Mouse (Mus musculus) CH12.LX (cell line): ENCODE data around the gene Cybrd1. TPM values are rescaled to one million over a fixed set of nuclear protein-coding genes. Genes with fewer than 3 reads are reported as not detected.

Experiments used
- DNase-seq: peaks from one replicate; pipeline ENCODE4 v3.0.0-alpha.2; 2013; ENCODE audit errors: extremely low read depth
- H3K27ac ChIP-seq: 2 replicates; pipeline ENCODE4 v1.5.1; 2012; ENCODE audit warnings: low read depth, mild to moderate bottlenecking, control low read depth, moderate library complexity; ENCODE audit not compliant: insufficient read depth
- H3K27me3 ChIP-seq: replicated peaks from 2 replicates; pipeline ENCODE3; 2012; ENCODE audit warnings: inconsistent platforms
- H3K36me3 ChIP-seq, 2 experiments: replicated peaks in 1 of 2; 2 replicates each; pipeline versions ENCODE3 to v1.6.1; 2012; ENCODE audit warnings: inconsistent platforms in 1 of 2, low read length in 1 of 2, mild to moderate bottlenecking in 1 of 2, mixed read lengths in 1 of 2, moderate library complexity in 1 of 2; ENCODE audit not compliant: control insufficient read depth in 1 of 2, insufficient read depth in 1 of 2
- H3K4me1 ChIP-seq, 2 experiments: 2 replicates each; pipeline ENCODE4 v1.6.1; 2012; ENCODE audit warnings: inconsistent platforms in 1 of 2, moderate library complexity in 1 of 2; ENCODE audit not compliant: insufficient read depth in 2 of 2, control insufficient read depth in 1 of 2
- H3K4me2 ChIP-seq: 2 replicates; pipeline ENCODE4 v1.6.1; 2012; ENCODE audit warnings: low read depth, mild to moderate bottlenecking, control low read depth; ENCODE audit not compliant: poor library complexity, insufficient read depth, severe bottlenecking
- H3K4me3 ChIP-seq, 3 experiments: fragments of 150-350 bp in 1 of 3; sonication (generic) in 1 of 3; replicated peaks in 1 of 3; 2 replicates each; pipeline versions ENCODE3 to v1.5.1; 2011 to 2012; ENCODE audit warnings: low read depth in 2 of 3, low read length in 2 of 3, mild to moderate bottlenecking in 2 of 3, moderate library complexity in 2 of 3, control low read depth in 1 of 3, improper control_type of control experiment in 1 of 3, inconsistent platforms in 1 of 3, mixed read lengths in 1 of 3; ENCODE audit not compliant: poor library complexity in 1 of 3
- H3K79me2 ChIP-seq: replicated peaks from 2 replicates; pipeline ENCODE4 v1.6.1; 2012; ENCODE audit warnings: mild to moderate bottlenecking, moderate library complexity; ENCODE audit not compliant: control insufficient read depth, poor library complexity, insufficient read depth, severe bottlenecking; ENCODE audit errors: extremely low read depth
- H3K9ac ChIP-seq: 2 replicates; pipeline ENCODE4 v1.6.1; 2012; ENCODE audit warnings: low read depth, mild to moderate bottlenecking, control low read depth, moderate library complexity; ENCODE audit not compliant: insufficient read depth
- H3K9me3 ChIP-seq: replicated peaks from 2 replicates; pipeline ENCODE3; 2012; ENCODE audit warnings: low read length, inconsistent platforms, mixed read lengths
- BHLHE40 ChIP-seq: IDR thresholded peaks from 2 replicates; pipeline ENCODE4 v1.6.1; 2011; ENCODE audit warnings: mild to moderate bottlenecking, low read depth, low read length, improper control_type of control experiment
- CHD2 ChIP-seq: IDR thresholded peaks from 2 replicates; pipeline ENCODE4 v1.6.1; 2011; ENCODE audit warnings: low read length, improper control_type of control experiment
- EP300 ChIP-seq: IDR thresholded peaks from 2 replicates; pipeline ENCODE4 v1.6.1; 2011; ENCODE audit warnings: low read length, improper control_type of control experiment
- ETS1 ChIP-seq: conservative IDR thresholded peaks from 2 replicates; pipeline ENCODE4 v1.6.1; 2012; ENCODE audit warnings: low read depth, mild to moderate bottlenecking, inconsistent platforms, low read length, improper control_type of control experiment, moderate library complexity
- GABPA ChIP-seq: IDR thresholded peaks from 2 replicates; pipeline ENCODE4 v1.6.1; 2012; ENCODE audit warnings: low read depth, low read length, improper control_type of control experiment, inconsistent platforms; ENCODE audit not compliant: insufficient replicate concordance
- HCFC1 ChIP-seq: IDR thresholded peaks from 2 replicates; pipeline ENCODE4 v1.6.1; 2012; ENCODE audit warnings: low read depth, mild to moderate bottlenecking, inconsistent platforms, low read length, improper control_type of control experiment
- JUN ChIP-seq: IDR thresholded peaks from 2 replicates; pipeline ENCODE4 v1.6.1; 2011; ENCODE audit warnings: low read depth, mild to moderate bottlenecking, low read length, improper control_type of control experiment, moderate library complexity; ENCODE audit not compliant: insufficient read depth
- KAT2A ChIP-seq: IDR thresholded peaks from 2 replicates; pipeline ENCODE4 v1.6.1; 2012; ENCODE audit warnings: low read length, improper control_type of control experiment, inconsistent platforms; ENCODE audit not compliant: insufficient replicate concordance
- MAX ChIP-seq: IDR thresholded peaks from 2 replicates; pipeline ENCODE4 v1.6.1; 2011; ENCODE audit warnings: low read length, improper control_type of control experiment
- MAZ ChIP-seq: IDR thresholded peaks from 2 replicates; pipeline ENCODE4 v1.6.1; 2012; ENCODE audit warnings: low read depth, mild to moderate bottlenecking, inconsistent platforms, low read length, improper control_type of control experiment, moderate library complexity
- MEF2A ChIP-seq: IDR thresholded peaks from 2 replicates; pipeline ENCODE4 v1.6.1; 2014; ENCODE audit warnings: low read depth, mild to moderate bottlenecking, inconsistent platforms, low read length, improper control_type of control experiment, borderline replicate concordance
- MYC ChIP-seq: IDR thresholded peaks from 2 replicates; pipeline ENCODE4 v1.6.1; 2011; ENCODE audit warnings: low read depth, mild to moderate bottlenecking, improper control_type of control experiment, low read length
- NELFE ChIP-seq: IDR thresholded peaks from 2 replicates; pipeline ENCODE4 v1.6.1; 2011; ENCODE audit warnings: low read depth, low read length, improper control_type of control experiment
- RAD21 ChIP-seq: IDR thresholded peaks from 2 replicates; pipeline ENCODE4 v1.6.1; 2011; ENCODE audit warnings: low read depth, mild to moderate bottlenecking, low read length, improper control_type of control experiment, moderate library complexity
- RCOR1 ChIP-seq: conservative IDR thresholded peaks from 2 replicates; pipeline ENCODE4 v1.6.1; 2012; ENCODE audit warnings: low read depth, mild to moderate bottlenecking, inconsistent platforms, low read length, improper control_type of control experiment
- SIN3A ChIP-seq: IDR thresholded peaks from 2 replicates; pipeline ENCODE4 v1.6.1; 2012; ENCODE audit warnings: low read length, improper control_type of control experiment, inconsistent platforms
- TBP ChIP-seq: conservative IDR thresholded peaks from 2 replicates; pipeline ENCODE4 v1.6.1; 2011; ENCODE audit warnings: low read depth, low read length, improper control_type of control experiment
- TCF12 ChIP-seq: IDR thresholded peaks from 2 replicates; pipeline ENCODE4 v1.6.1; 2014; ENCODE audit warnings: low read depth, mild to moderate bottlenecking, inconsistent platforms, low read length, improper control_type of control experiment
- UBTF ChIP-seq: IDR thresholded peaks from 2 replicates; pipeline ENCODE4 v1.6.1; 2012; ENCODE audit warnings: low read depth, mild to moderate bottlenecking, inconsistent platforms, low read length, improper control_type of control experiment, moderate library complexity
- USF1 ChIP-seq: IDR thresholded peaks from 2 replicates; pipeline ENCODE4 v1.6.1; 2014; ENCODE audit warnings: low read depth, mild to moderate bottlenecking, inconsistent platforms, low read length, improper control_type of control experiment
- dilution Hi-C: fragments of 300-500 bp; cut with MboI; formaldehyde crosslinking; loops from 2 replicates; pipeline ENCODE4 v1.14.3; 2020; ENCODE audit warnings: low sequenced_read_pairs; ENCODE audit not compliant: extremely low pct_unique_long_range_greater_than_20kb, extremely low pct_ligation_motif_present
- in situ Hi-C: fragments of 300-500 bp; cut with MboI; formaldehyde crosslinking; loops from 3 replicates; pipeline ENCODE4 v1.14.3; 2019; ENCODE audit warnings: low sequenced_read_pairs, low pct_ligation_motif_present, low pct_unique_long_range_greater_than_20kb, mixed read lengths
- polyA plus RNA-seq: library from polyadenylated mRNA; unstranded; fragments of >175 nt; gene quantifications from 2 replicates; pipeline ENCODE4 v1.2.1, GENCODE M21; 2012; ENCODE audit warnings: low read depth; ENCODE audit not compliant: insufficient read length
- total RNA-seq, 2 experiments: library from RNA; depleted of rRNA; stranded (reverse); fragments of 300-350 nt in 1 of 2; fragments of >200 nt in 1 of 2; gene quantifications; 2 replicates each; pipeline ENCODE4 v1.2.3; 2012 to 2014

Cybrd1 gene
- total and polyA plus RNA-seq, 3 experiments = not detected

GRCm38 (mm10) chr2:71146266-71146665, 28.5 kb downstream of the Cybrd1 start:
- dilution Hi-C loops (no loop called here), in situ Hi-C loops (loop anchor here (10.0 kb wide), 1 partner anchor 59 kb away; no protein-coding TSS in a partner anchor)
- no peak overlapping the region for H3K27ac ChIP-seq
- H3K79me2 ChIP-seq = no peaks in the 10 kb centered on the region
- peaks cover 6 to 10% of the 10 kb centered on the region in 2 experiments for H3K4me1 ChIP-seq
- no peak for TF ChIP-seq RCOR1
- no peak for TF ChIP-seq UBTF
- no peak for TF ChIP-seq EP300
- TF ChIP-seq MAX = no peak
- H3K9me3 ChIP-seq = no peaks in the 10 kb centered on the region
- no peaks in the 10 kb centered on the region for H3K27me3 ChIP-seq
- H3K9ac ChIP-seq = no peak overlapping the region
- no peak for DNase-seq
- no peak overlapping the region for H3K4me3 ChIP-seq
- H3K36me3 ChIP-seq = no peaks in the 10 kb centered on the region
- H3K4me2 ChIP-seq = no peak overlapping the region

- dilution Hi-C loops = no loop called here
- Histone ChIP-seq H3K4me1 (peaks cover 6 to 10% of the 10 kb centered on the region in 2 experiments), H3K4me2 (no peak overlapping the region), H3K27ac (no peak overlapping the region), H3K9me3 (peaks cover 2% of the 10 kb centered on the region), H3K36me3 (no peaks in the 10 kb centered on the region), H3K27me3 (no peaks in the 10 kb centered on the region), H3K4me3 (no peak overlapping the region), H3K79me2 (no peaks in the 10 kb centered on the region), H3K9ac (no peak overlapping the region)
- no peak for DNase-seq
- TF ChIP-seq NELFE (no peak), TCF12 (no peak), RAD21 (no peak), CHD2 (no peak), ETS1 (no peak), MAZ (no peak), GABPA (no peak), TBP (no peak), MYC (no peak), MEF2A (no peak), USF1 (no peak), JUN (no peak), BHLHE40 (no peak), KAT2A (no peak), SIN3A (no peak), HCFC1 (no peak)
- in situ Hi-C loops = loop anchor here (10.0 kb wide), 1 partner anchor 57 kb away; no protein-coding TSS in a partner anchor
Observed at GRCm38 (mm10) chr2:71147816-71148215, 30.1 kb downstream of the Cybrd1 start.
